Mouse (Mus musculus): ENCODE results near the gene Naaladl2.
"Not testable (repeated sequence)": the region's sequence is repeated elsewhere in the genome, so short reads cannot be mapped to it uniquely, and the experiment has no call there.

The Naaladl2 gene

GRCm38 (mm10) chr3:24314658-24315297, 829.3 kb downstream of the Naaladl2 start:
- DNase-seq (ENCODE audit: low spot score) = no peak

- DNase-seq (ENCODE audit: low spot score) = no peak
Measured at GRCm38 (mm10) chr3:24225418-24225817, 918.6 kb downstream of the Naaladl2 start.

- DNase-seq (ENCODE audit: low spot score) = no peak
Measured at GRCm38 (mm10) chr3:24217476-24217875, 926.6 kb downstream of the Naaladl2 start.

DNA sequence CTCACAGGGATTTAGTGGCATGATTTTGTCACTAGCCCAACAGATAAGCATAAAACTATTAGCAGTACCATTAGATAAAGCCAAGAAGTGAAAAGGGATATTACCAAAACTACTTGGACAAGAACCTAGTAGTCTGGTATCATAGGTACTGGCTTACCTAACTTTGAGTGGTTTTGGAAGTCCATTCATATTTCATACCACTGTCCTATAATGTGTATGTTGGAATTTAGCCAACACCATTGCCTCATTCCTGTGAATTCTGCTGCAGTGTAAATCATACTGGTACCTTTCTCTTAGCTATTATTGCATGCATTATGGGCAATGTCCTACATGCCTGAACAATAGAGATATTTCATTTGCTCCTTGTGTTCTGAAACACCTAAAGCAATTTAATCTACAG, 977.5 kb downstream of the Naaladl2 start:
- DNase-seq (ENCODE audit: low spot score) = no peak

DNA sequence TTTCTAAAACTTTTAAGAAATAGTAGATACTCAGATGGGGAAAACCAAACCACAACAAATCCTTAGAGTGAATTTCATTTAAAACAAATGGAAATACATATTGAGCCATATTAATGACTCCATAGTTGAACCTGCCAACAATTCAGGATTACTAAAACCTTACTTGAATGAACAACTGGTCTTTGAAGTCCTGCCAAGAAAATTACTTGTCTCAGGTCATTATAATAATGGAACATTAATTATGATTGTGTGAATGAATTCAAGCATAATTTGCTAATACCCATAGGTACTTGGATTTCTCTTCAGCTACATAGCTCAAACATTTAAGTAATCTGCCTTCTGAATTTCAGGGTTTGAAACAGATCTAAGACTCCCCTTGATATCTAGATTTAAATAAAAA, 980.1 kb downstream of the Naaladl2 start:
- no peak for DNase-seq (ENCODE audit: low spot score)

DNA sequence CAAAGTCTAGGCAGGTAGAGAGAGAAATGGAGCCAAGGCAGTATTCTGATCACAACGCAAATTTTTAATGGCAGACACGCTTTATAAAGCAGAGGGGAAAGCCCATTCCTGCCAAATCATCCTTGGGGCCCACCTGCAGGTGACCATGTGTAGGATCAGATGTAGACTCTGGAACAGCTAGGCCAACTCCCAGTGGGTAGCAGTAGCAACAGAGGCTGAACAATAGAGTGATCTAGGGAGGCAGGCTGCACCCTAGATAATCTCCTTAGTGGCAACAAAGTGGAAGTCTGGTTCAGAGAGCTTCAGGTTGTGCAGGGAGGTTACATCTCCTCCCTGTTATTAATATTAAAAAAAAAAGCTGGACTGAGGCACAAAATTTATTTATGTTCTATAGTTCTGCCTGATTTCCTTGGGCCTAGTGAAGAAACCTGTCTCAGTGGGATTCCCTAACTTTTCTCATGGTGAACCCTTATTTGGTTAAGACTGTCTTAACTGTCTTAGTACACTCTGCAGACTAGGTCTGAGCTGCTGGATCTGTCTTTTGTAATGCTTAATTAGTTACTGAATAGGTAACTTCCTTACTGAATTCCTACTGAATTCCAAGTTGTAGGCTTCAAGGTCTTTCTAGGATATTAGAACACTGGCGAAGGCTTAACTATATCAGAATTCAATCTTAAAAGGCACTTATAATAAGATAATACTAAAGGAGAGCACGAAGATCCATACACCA, 992.8 kb downstream of the Naaladl2 start:
- DNase-seq (ENCODE audit: low spot score) = not testable (repeated sequence)

DNA sequence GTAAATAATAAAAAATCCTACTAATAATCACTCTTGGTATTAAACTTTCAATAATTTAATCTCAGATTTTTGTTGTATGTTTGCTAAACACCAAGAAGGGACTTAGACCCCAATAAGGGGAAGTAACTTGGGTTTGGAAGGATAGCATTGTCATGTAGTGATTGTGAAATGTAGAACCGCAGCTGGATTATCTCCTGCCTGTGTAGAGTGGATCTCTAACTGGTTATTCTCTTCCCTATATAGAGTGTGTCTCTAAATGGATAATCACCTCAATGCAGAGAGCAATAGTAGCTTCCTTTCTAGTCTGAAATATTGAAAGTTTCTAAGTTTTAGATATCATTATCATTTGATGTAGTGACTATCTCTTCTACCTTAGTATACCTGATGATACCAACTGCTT, 1001.3 kb downstream of the Naaladl2 start:
- DNase-seq (ENCODE audit: low spot score) = no peak

- no peak for DNase-seq (ENCODE audit: low spot score)
Measured at GRCm38 (mm10) chr3:24138002-24138401, 1006.1 kb downstream of the Naaladl2 start.

GRCm38 (mm10) chr3:24126200-24126599, 1017.9 kb downstream of the Naaladl2 start:
- DNase-seq (ENCODE audit: low spot score) = no peak

GRCm38 (mm10) chr3:24124034-24124433, 1020.0 kb downstream of the Naaladl2 start:
- DNase-seq (ENCODE audit: low spot score) = no peak

- no peak for DNase-seq (ENCODE audit: low spot score)
Measured at GRCm38 (mm10) chr3:24118136-24118535, 1025.9 kb downstream of the Naaladl2 start.

DNA sequence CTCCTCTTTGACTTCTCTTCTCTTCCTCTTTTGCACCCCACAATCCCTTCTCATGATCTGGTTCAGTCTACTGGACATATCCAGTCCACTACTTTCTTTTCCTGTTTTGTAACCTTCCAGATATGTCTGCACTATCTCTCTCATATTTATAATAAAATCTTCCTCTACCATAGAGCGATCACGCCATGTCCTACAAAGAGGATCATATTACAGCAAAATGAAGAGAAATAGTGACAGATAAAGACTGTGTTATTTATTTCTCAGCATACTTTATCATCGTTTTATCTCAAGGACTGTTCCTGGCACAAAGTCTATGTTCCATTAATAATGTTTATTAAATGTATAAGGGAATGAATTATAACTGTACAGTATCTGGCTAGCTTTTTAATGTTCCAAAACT, 1029.2 kb downstream of the Naaladl2 start:
- no peak for DNase-seq (ENCODE audit: low spot score)

- DNase-seq (ENCODE audit: low spot score) = no peak
Measured at GRCm38 (mm10) chr3:24113360-24113759, 1030.7 kb downstream of the Naaladl2 start.

- DNase-seq (ENCODE audit: low spot score) = no peak
Measured at GRCm38 (mm10) chr3:24106391-24106790, 1037.7 kb downstream of the Naaladl2 start.

DNA sequence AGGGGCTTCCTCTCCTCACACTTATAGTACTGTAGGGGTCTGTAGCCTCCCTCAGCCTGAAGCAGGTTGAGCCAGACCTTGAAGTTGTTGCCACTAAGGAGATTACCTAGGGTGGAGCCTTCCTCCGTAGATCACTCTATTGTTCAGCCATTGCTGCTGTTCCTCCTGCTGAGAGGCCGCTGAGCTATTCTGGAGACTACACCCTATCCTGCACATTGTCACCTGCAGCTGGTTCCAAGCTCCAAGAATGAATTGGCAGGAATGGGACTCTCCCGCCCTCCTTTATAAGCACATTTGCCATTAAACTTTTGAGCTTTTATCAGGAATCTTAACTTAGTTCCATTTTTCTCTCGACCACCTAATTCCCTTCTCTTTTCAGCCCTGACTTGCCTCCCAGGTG, 1064.3 kb downstream of the Naaladl2 start:
- no peak for DNase-seq (ENCODE audit: low spot score)

DNA sequence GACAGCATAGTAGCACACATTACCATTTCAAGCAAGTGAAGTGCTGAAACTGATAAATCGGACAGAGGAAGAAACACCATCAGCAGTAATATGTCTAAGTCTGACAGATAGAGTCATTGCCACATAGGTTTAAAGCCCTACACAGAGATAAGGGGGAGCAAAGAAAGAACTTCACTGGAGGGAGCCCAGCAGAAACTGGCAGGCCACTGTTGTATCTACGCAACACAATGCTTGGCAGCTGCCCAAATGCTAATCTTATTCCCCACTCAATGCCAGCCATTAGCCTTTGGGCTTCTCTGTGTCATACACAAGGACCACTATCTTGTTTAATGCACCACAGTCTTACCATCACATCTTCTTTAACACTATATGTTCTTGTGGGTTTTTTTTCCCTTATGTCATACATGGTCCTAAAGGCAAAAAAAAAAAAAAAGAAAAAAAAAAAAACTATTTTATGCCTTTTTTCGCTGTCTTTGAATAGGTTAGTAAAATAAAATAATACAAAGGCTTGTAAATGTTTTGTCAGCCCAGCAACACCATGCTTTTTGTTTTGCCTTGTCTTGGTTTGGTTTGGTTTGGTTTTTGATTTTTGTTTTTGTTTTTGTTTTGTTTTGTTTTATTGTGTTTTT, 1072.8 kb downstream of the Naaladl2 start:
- peak; percentile 9 for DNase-seq (ENCODE audit: low spot score)

- peak; percentile 28 for DNase-seq (ENCODE audit: low spot score)
Measured at GRCm38 (mm10) chr3:24070424-24071168, 1073.5 kb downstream of the Naaladl2 start.

DNA sequence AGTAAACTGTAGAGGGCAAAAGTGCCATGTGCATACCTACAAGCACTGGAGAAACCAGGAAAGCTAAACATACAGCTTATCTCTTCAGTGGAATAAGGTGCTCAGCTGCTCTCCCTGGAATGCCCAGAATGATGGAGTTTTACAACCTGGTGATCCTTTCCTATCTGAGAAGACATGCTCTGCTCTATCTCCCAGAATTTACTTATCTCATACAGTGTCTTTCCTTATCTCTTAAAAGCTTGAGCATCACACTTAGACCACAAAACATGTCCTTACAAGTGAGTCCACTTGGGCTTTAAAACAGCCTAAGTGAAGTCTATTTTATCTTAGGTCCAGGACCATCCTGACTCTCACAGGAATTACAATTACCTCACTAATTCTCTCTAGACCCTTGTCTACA, 1095.8 kb downstream of the Naaladl2 start:
- DNase-seq (ENCODE audit: low spot score) = no peak

DNA sequence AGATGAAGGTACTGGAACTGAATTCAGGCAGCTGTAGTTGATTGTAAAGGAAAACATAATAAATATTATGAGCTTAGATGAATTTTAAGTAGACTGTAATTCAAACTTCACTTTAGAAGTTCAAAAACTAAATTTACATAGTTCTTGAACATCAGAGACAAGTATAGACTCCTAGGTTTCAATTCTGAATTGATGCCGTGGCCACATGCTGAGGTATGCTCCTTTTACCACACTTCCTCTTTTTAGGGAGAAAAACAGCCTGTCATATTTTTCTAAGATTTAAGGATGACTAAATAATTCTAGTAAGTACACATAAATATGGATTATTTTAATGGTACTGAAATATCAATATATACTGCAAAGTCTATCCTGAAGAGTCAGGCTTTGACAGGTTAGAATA, 1142.3 kb downstream of the Naaladl2 start:
- no peak for DNase-seq (ENCODE audit: low spot score)

DNA sequence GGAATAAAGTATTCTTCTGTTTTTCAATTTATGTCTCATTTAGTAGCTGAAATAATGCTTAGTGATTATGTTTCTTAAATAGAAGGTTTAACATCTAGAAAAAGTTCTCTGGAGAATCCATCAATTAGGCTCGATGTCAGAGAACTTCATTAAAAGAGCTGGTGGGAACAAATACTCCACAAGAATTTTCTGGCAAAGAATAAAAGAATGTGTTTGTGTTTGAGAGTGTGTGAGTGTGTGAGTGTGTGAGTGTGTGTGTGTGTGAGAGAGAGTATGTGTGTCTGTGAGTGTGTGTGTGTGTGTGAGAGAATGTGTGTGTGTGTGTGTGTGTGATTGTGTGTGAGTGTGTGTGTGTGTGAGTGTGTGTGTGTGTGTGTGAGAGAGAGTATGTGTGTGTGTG, 1170.3 kb downstream of the Naaladl2 start:
- DNase-seq (ENCODE audit: low spot score) = no peak

DNA sequence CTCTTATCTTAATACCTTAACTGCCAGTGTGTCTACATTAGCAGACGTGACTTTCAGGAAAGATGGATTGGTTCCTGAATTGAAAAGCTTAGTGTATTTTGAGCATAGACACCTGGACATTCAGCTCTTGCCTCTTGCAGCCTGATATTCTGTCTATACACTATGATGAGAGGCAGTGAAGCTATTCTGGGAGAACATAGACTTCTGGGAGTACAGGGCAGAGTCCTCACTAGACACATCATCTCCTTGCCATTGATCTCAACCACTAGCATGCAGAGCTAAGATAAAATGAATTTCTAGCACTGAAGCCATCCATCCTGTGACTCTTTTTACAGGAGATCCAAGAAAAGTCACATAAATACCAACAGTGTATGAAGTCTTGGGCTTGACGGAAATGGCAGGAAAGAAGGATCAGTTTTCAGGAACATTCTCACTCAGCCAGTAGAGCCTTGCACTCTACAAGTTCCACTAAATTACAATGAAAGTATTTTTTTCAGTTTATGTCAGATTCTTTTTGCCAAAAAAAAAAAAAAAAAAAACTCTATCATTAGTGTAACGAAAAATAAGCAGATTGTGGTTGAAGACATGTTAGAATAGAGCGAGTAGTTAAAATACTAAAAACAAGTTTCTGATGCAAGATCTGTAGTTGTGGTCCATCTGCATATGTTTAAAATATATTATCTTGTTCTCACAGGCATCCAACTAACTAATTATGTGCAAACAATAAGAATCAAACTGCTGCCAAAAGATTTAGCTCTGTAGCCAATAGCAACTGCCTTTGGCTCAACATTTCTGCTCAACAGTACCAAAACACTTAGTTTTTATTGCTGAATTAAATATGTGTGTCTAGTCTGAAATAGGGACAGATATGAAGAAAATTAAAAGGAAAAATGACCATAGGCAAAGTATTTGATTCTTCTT, 1171.1 kb downstream of the Naaladl2 start:
- DNase-seq (ENCODE audit: low spot score) = no peak
